Mouse (Mus musculus) intestine, embryonic 14.5 days (tissue): Measurements from ENCODE around the gene Sh2d7. TPM values are rescaled to one million over a fixed set of nuclear protein-coding genes. Genes with fewer than 3 reads are reported as not detected.

Experiments used
- ATAC-seq: fragments of 200-750 bp; cut with Nextera tagmentation; replicated peaks from 2 replicates; pipeline ENCODE4 v1.8.0; 2017; ENCODE audit warnings: low read depth, moderate number of reproducible peaks, moderate TSS enrichment, moderate library complexity; ENCODE audit not compliant: low FRiP score, low TSS enrichment
- DNase-seq: peaks from one replicate; pipeline ENCODE4 v3.0.0-alpha.2; 2018; ENCODE audit warnings: low spot score
- H3K27ac ChIP-seq: fragments of 300-500 bp; sonication (generic); 2 replicates; pipeline ENCODE4 v1.5.1; 2014; ENCODE audit warnings: low read depth, mild to moderate bottlenecking, control low read depth
- H3K27me3 ChIP-seq: fragments of 300-500 bp; sonication (generic); replicated peaks from 2 replicates; pipeline ENCODE4 v1.6.1; 2014; ENCODE audit warnings: low read length, control low read depth; ENCODE audit not compliant: control insufficient read depth, insufficient read depth
- H3K36me3 ChIP-seq: fragments of 300-500 bp; sonication (generic); 2 replicates; pipeline ENCODE4 v1.6.1; 2014; ENCODE audit warnings: low read length, control low read depth; ENCODE audit not compliant: control insufficient read depth, insufficient read depth
- H3K4me1 ChIP-seq: fragments of 300-500 bp; sonication (generic); replicated peaks from 2 replicates; pipeline ENCODE4 v1.6.1; 2014; ENCODE audit warnings: low read length, control low read depth, mixed read lengths; ENCODE audit not compliant: control insufficient read depth, insufficient read depth
- H3K4me2 ChIP-seq: fragments of 300-500 bp; sonication (generic); 2 replicates; pipeline ENCODE4 v1.6.1; 2014; ENCODE audit warnings: low read length
- H3K4me3 ChIP-seq: fragments of 300-500 bp; sonication (generic); 2 replicates; pipeline ENCODE4 v1.5.1; 2014; ENCODE audit warnings: low read depth, low read length, control low read depth, mixed read lengths
- H3K9ac ChIP-seq: fragments of 300-500 bp; sonication (generic); 2 replicates; pipeline ENCODE4 v1.6.1; 2014; ENCODE audit warnings: mild to moderate bottlenecking, low read length
- H3K9me3 ChIP-seq: fragments of 300-500 bp; sonication (generic); 2 replicates; pipeline ENCODE4 v1.6.1; 2016; ENCODE audit warnings: low read length, control low read depth; ENCODE audit not compliant: control insufficient read depth
- WGBS: fragments of 180-500 bp; shearing (Covaris S2); extraction: QIAGEN DNeasy Blood & Tissue Kit; methylation state at CpG from one replicate; pipeline ENCODE4 v1.1.7; 2014; 5-methylcytosine and 5-hydroxymethylcytosine counted together
- polyA plus RNA-seq: library from polyadenylated mRNA; unstranded; fragments of >200 nt; fragmentation: Nextera tagmentation; extraction: Ambion mirVana; gene quantifications from 2 replicates; pipeline ENCODE4 v1.2.1, GENCODE M21; 2014

Gene Sh2d7
- polyA plus RNA-seq, 1 experiment from 2014 or later = not detected

DNA sequence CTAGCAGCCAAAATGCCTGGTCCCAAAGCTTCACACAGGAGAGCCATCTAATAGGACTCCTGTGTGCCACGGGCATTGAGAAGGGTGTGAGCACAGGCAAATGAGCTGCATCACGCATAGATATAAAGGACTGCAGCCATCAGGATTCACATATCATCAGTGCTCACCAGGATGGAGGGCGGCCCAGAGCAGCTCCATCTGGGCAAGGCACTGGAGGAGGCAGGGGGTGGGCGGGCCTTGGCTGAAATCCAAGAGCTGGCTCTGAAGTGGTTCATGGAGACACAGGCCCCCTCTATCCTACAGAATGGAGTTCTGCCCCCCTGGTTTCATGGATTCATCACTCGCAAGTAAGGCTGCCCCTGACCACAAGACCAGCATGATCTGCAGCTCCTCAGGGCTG is 4.8 kb upstream of the Sh2d7 start:
- no peaks in the 10 kb centered on the region for H3K4me1 ChIP-seq
- ATAC-seq = no peak
- no peak overlapping the region for H3K4me3 ChIP-seq
- no peaks in the 10 kb centered on the region for H3K27me3 ChIP-seq
- peak; percentile 55 for DNase-seq
- no peak overlapping the region for H3K27ac ChIP-seq
- H3K9ac ChIP-seq = no peak overlapping the region
- H3K4me2 ChIP-seq = no peak overlapping the region
- H3K9me3 ChIP-seq = no peaks in the 10 kb centered on the region
- no peaks in the 10 kb centered on the region for H3K36me3 ChIP-seq
- WGBS = 63% methylated on average over 5 of the region's 5 CpGs

DNA sequence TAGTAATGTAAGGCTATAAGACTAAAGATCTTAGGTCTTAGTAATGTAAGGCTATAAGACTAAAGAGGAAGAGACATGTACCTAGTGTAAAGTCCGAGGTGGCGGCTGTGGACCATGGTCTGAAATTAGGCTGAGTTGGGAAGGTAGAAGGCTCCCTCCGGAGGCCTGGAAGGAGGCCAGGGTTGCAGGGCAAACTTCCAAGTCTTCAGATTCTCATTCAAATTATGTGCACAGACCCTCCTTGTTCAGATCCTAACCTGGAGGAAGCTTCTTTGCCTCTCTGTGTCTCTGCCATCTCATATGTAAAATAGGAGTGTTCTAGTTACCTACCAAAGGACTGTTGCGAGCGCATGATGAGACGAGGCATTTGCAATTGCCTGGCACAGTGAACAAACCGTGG is 2.5 kb upstream of the Sh2d7 start:
- ATAC-seq (no peak), DNase-seq (no peak)
- WGBS = 88% methylated on average over 7 of the region's 7 CpGs

DNA sequence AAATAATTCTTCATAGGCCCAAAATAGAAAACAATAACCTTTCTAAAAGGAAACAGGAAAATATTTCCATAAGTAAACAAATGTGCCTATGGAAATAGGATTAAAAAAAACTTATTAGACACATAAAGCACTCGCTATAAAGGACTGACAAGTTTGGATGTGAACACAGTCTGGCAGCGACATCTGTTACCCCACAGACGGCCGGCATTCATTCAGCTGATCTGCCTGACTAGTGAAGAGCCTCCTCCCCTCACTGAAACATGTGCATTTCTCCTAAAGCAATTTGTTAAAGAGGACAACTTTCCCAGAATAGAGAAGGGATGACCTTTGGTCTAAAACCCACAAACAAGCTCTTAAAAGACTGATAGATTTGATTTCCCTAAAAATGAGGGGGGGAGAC is 1.8 kb upstream of the Sh2d7 start:
- DNase-seq = no peak
- no peaks in the 10 kb centered on the region for H3K9me3 ChIP-seq
- no peak overlapping the region for H3K9ac ChIP-seq
- H3K4me2 ChIP-seq = no peak overlapping the region
- WGBS = 51% methylated on average over 4 of the region's 4 CpGs
- no peaks in the 10 kb centered on the region for H3K27me3 ChIP-seq
- no peak overlapping the region for H3K4me3 ChIP-seq
- no peaks in the 10 kb centered on the region for H3K4me1 ChIP-seq
- no peaks in the 10 kb centered on the region for H3K36me3 ChIP-seq
- H3K27ac ChIP-seq = no peak overlapping the region
- no peak for ATAC-seq

More for the DNA sequence above, 2.5 kb upstream of the Sh2d7 start:
- Histone ChIP-seq H3K4me1 (no peaks in the 10 kb centered on the region), H3K27me3 (no peaks in the 10 kb centered on the region), H3K36me3 (no peaks in the 10 kb centered on the region), H3K9ac (no peak overlapping the region), H3K27ac (no peak overlapping the region), H3K4me2 (no peak overlapping the region), H3K4me3 (no peak overlapping the region), H3K9me3 (no peaks in the 10 kb centered on the region)

DNA sequence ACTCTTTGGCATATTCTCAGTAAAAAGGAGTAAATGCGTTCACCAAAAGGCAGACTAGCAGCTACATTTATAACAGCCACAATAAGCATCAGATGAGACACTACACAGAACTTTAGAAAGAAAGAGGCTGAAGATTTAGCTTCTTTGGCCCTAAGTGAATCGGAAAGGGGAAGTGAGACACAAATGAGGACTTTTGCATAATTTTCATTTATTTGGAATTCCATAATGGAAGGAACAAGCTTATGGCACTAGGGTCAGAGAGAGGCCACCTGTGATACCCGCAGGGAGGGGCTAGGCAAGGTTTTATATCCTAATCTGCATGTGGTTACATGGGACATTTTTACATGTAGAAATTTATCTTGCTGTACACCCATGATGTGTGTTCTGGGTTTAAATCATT is 1.3 kb upstream of the Sh2d7 start:
- DNase-seq (no peak), ATAC-seq (no peak)
- Histone ChIP-seq H3K27ac (no peak overlapping the region), H3K9me3 (no peaks in the 10 kb centered on the region), H3K27me3 (no peaks in the 10 kb centered on the region), H3K9ac (no peak overlapping the region), H3K4me1 (no peaks in the 10 kb centered on the region), H3K4me2 (no peak overlapping the region), H3K36me3 (no peaks in the 10 kb centered on the region), H3K4me3 (no peak overlapping the region)
- 78% methylated on average over 3 of the region's 3 CpGs for WGBS

DNA sequence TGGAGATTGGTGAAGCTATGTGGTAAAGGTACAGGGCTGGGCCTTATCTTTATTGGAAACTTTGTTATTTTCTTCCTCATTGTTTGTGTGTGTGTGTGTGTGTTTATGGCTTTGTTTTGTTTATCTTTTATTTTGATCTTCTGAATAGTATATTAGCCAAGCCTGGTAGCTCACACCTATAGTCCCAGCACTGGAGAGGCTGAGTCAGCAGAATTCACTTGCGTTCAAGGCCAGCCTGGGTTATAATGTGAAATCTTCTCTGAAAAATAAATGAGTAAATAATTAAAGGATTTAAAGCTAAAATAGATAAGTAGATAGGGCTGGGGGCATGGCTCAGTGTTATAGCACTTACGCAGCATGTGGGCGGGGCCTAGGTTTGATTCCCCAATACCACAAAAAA is 540 bp upstream of the Sh2d7 start:
- Histone ChIP-seq H3K4me3 (no peak overlapping the region), H3K27me3 (no peaks in the 10 kb centered on the region), H3K4me1 (no peaks in the 10 kb centered on the region), H3K4me2 (no peak overlapping the region), H3K9ac (no peak overlapping the region), H3K36me3 (no peaks in the 10 kb centered on the region), H3K27ac (no peak overlapping the region), H3K9me3 (no peaks in the 10 kb centered on the region)
- no peak for DNase-seq
- ATAC-seq = no peak
- WGBS = 96% methylated on average over 3 of the region's 3 CpGs

DNA sequence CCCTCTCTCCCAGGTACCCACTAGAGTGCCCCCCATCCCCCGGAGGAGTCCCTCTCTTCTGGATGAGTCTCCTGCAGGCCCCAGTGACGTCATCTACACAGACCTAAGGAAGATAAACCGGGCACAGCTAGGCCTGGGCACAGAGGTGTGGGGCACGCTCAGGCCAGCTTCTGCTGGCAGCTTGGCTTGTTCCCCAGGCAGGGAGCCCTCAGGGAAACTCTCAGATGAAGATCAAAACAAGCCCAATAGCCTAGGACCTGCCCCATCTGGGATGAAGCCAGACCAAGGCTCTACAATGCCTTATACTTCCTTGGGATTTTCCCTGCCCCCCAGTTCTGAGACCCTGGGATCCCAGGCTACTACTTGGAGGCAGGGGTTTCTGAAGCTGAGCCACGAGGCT is 2.0 kb downstream of the Sh2d7 start:
- DNase-seq = no peak
- Histone ChIP-seq H3K27ac (no peak overlapping the region), H3K4me2 (no peak overlapping the region), H3K4me3 (no peak overlapping the region), H3K4me1 (no peaks in the 10 kb centered on the region), H3K36me3 (no peaks in the 10 kb centered on the region), H3K9ac (no peak overlapping the region), H3K27me3 (no peaks in the 10 kb centered on the region), H3K9me3 (no peaks in the 10 kb centered on the region)
- 91% methylated on average over 5 of the region's 5 CpGs for WGBS
- ATAC-seq = no peak

DNA sequence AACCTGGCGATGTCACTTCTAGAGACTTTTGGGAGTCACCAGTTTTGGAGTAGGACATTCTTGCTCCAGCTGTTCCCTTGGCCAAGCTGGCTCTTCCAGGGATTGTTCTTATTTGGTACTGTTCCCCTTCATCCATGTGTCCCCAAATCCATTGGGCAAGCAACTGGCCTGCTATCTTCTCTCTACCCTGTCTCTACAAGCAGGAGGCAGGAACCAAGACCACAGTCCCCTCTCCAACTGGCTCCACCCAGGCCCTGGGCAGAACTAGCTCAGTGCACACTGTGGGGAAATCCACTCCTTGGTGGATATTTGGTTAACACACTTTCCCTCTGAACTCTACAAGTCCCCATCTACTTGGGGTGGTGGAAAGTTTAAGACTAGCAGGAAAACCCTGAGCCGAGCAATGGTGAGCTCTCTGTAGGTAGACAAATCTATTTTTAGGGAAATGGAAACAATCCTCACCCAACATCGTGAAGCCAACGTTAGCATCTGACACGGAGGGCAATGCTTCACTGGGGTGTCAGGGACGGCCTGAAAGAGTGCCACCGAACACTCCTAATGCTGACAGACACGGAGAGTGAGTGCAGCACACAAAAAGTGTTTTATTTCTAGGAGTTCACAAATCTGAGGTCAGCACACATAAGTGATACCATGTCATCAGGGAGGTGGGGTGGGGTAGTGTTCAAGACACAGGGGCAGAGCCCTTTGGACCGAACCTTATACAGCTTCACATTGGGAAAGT is 5.6 kb downstream of the Sh2d7 start:
- no peak overlapping the region for H3K9ac ChIP-seq
- H3K4me2 ChIP-seq = no peak overlapping the region
- H3K27me3 ChIP-seq = no peaks in the 10 kb centered on the region
- DNase-seq = no peak
- H3K4me1 ChIP-seq = no peaks in the 10 kb centered on the region
- no peak for ATAC-seq
- H3K9me3 ChIP-seq = no peaks in the 10 kb centered on the region
- no peak overlapping the region for H3K27ac ChIP-seq
- no peak overlapping the region for H3K4me3 ChIP-seq
- 88% methylated on average over 9 of the region's 9 CpGs for WGBS
- no peaks in the 10 kb centered on the region for H3K36me3 ChIP-seq

DNA sequence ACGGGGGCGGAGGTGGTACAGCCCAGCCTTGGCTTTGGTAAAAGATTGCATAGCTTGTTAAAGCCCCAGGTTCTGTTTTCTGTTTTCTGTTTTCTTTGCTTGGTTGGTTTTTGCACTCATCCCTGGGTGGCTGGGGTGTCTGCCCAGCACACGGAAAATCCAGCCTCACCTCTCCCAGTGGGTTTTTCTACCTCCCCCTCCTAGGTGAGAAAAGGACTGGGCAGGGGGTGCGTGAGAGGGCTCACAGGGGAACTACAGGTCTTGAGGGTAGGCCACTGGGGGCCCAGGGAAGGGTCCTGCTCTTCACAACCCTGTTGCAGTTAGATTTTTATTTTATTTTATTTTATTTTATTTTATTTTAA is 6.2 kb downstream of the Sh2d7 start:
- H3K36me3 ChIP-seq = no peaks in the 10 kb centered on the region
- H3K9me3 ChIP-seq = no peaks in the 10 kb centered on the region
- H3K27me3 ChIP-seq = no peaks in the 10 kb centered on the region
- WGBS = 84% methylated on average over 4 of the region's 4 CpGs
- no peak overlapping the region for H3K9ac ChIP-seq
- no peak overlapping the region for H3K4me3 ChIP-seq
- DNase-seq = no peak
- no peaks in the 10 kb centered on the region for H3K4me1 ChIP-seq
- H3K4me2 ChIP-seq = no peak overlapping the region
- no peak overlapping the region for H3K27ac ChIP-seq
- no peak for ATAC-seq

DNA sequence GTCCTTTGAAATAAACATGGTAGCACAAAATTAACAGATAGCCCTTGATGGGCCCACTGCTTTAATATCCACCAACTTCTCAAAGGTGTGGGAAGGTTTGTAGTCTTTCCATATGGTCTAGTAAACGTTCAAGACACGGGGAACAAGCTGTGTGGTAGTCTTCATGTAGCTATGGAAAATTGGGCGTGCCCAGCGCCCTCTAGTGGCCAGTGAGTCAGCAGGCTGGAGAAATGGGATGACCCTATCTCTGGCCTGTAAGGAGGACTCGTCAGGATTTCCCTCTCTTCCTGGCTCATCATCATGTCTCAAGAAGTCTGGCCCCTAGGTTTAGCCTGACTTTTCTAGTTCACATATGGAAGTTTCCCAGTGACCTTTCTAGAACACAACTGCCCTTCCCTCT is 8.8 kb downstream of the Sh2d7 start:
- Histone ChIP-seq H3K27ac (no peak overlapping the region), H3K4me3 (no peak overlapping the region), H3K9ac (no peak overlapping the region), H3K36me3 (no peaks in the 10 kb centered on the region), H3K4me2 (no peak overlapping the region), H3K4me1 (no peaks in the 10 kb centered on the region), H3K9me3 (no peaks in the 10 kb centered on the region), H3K27me3 (no peaks in the 10 kb centered on the region)
- WGBS = 24% methylated on average over 5 of the region's 5 CpGs
- peak; percentile 63 for DNase-seq
- no peak for ATAC-seq
